Comparison of ENCODE assay signal across 8 mouse cellular contexts in the genomic region with DNA sequence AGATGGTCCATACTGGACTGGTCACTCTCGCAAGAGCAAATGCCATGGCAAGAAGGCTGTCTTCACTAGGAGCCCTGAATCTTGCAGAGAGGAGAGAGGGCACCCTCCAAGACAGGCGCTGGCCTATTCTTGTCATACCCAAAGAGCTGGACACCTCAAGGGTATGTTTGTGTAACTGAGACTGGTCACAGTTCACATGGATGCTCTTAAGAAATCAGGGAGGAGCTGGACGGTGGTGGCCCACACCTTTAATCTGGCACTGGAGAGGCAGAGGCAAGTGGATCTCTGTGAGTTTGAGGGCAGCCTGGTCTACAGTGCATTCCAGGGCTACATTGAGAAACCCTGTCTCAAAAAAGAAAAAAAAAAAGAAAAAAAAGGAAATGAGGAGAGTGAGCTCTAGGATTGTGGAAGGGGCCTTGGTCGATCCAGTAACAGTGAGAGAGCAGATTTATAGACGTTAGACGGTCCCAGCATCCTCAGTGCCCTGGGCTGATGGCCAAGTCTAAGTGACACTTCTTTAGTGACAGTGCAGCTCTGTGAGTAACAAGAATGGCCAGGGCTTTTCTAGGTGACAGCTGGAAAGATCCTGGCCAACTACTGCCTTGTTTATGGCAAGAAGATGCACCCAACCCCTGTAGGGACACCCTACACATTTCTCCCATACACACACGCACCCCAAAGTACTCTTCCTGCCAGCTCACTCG. TPM values are rescaled to one million over a fixed set of nuclear protein-coding genes. Genes with fewer than 3 reads are reported as not detected.
A peak's percentile ranks its signal among the peaks of the same experiment; 100 is the strongest.
DNase-seq lines count a peak whose midpoint lies in the region; ATAC-seq and TF ChIP-seq lines count a peak whose summit lies in the region.

No protein-coding gene starts in this region.

- no peak for ATAC-seq in kidney, embryonic 14.5 days (ENCODE audit: low FRiP score, low TSS enrichment)
- no peak for ATAC-seq in heart, embryonic 16.5 days (replicated peaks; ENCODE audit: extremely low read depth, insufficient read depth, low FRiP score)
- ATAC-seq in liver, embryonic 14.5 days (ENCODE audit: insufficient read depth), result no peak
- no peak for ATAC-seq in stomach, postnatal 0 days (ENCODE audit: low FRiP score, low TSS enrichment)

- H3K27me3 ChIP-seq in kidney, embryonic 14.5 days (ENCODE audit: control insufficient read depth, insufficient read depth, low read length), result no peaks in the 10 kb centered on the region
- no peaks in the 10 kb centered on the region for H3K27me3 ChIP-seq in heart, embryonic 16.5 days (ENCODE audit: control insufficient read depth, insufficient read depth, low read length)
- no peaks in the 10 kb centered on the region for H3K27me3 ChIP-seq in liver, embryonic 14.5 days (ENCODE audit: control insufficient read depth, insufficient read depth, low read length)
- no peaks in the 10 kb centered on the region for H3K27me3 ChIP-seq in stomach, postnatal 0 days (ENCODE audit: control insufficient read depth, insufficient read depth, low read length)

- no peak for TF ChIP-seq CTCF in liver, embryonic 14.5 days (IDR thresholded peaks at IDR 0.05; ENCODE audit: low read depth)
- TF ChIP-seq CTCF in stomach, postnatal 0 days (IDR thresholded peaks at IDR 0.05; ENCODE audit: low read depth), result no peak

- H3K4me3 ChIP-seq in kidney, embryonic 14.5 days (ENCODE audit: low read length), result peak overlapping the region; percentile 76
- H3K4me3 ChIP-seq in heart, embryonic 16.5 days (ENCODE audit: low read length), result peak overlapping the region; percentile 92
- H3K4me3 ChIP-seq in liver, embryonic 14.5 days (ENCODE audit: insufficient read depth in 1 of 2, low read depth in 2 of 2, low read length in 2 of 2), result peak overlapping the region; percentile 94 to 98
- H3K4me3 ChIP-seq in stomach, postnatal 0 days (ENCODE audit: low read depth, low read length), result peak overlapping the region; percentile 87

- no peak for DNase-seq in kidney, adult 8-10 months
- peak; percentile 63 for DNase-seq in adrenal gland, postnatal 10 days
- DNase-seq in liver, embryonic 14.5 days (ENCODE audit: low read depth in 3 of 3, low spot score in 3 of 3), result no peak
- DNase-seq in stomach, postnatal 0 days (ENCODE audit: low spot score), result no peak
- no peak for DNase-seq in gastrocnemius, postnatal 4 days (ENCODE audit: low spot score in 2 of 2)
- no peak for DNase-seq in layer of hippocampus, adult 8-10 months (ENCODE audit: low spot score in 2 of 2)

- WGBS in kidney, embryonic 14.5 days, result 45% methylated on average over 8 of the region's 8 CpGs
- WGBS in heart, embryonic 16.5 days, result 38% methylated on average over 8 of the region's 8 CpGs
- 33% methylated on average over 8 of the region's 8 CpGs for WGBS in liver, embryonic 14.5 days (ENCODE audit: insufficient replicate concordance)
- 39% methylated on average over 8 of the region's 8 CpGs for WGBS in stomach, postnatal 0 days

- no peaks in the 10 kb centered on the region for H3K36me3 ChIP-seq in kidney, embryonic 14.5 days (ENCODE audit: control insufficient read depth, insufficient read depth, low read length)
- H3K36me3 ChIP-seq in heart, embryonic 16.5 days (ENCODE audit: control insufficient read depth, insufficient read depth), result no peaks in the 10 kb centered on the region
- H3K36me3 ChIP-seq in liver, embryonic 14.5 days (replicated peaks; ENCODE audit: control insufficient read depth, insufficient read depth, low read depth), result peaks cover 12% of the 10 kb centered on the region
- H3K36me3 ChIP-seq in stomach, postnatal 0 days (ENCODE audit: control insufficient read depth, insufficient read depth, low read length), result no peaks in the 10 kb centered on the region

- H3K4me2 ChIP-seq in kidney, embryonic 14.5 days (replicated peaks; ENCODE audit: low read depth, low read length), result peak overlapping the region; percentile 87
- peak overlapping the region; percentile 85 for H3K4me2 ChIP-seq in heart, embryonic 16.5 days (ENCODE audit: low read depth, low read length)
- peak overlapping the region; percentile 93 for H3K4me2 ChIP-seq in liver, embryonic 14.5 days (ENCODE audit: low read depth)
- peak overlapping the region; percentile 98 for H3K4me2 ChIP-seq in stomach, postnatal 0 days (replicated peaks; ENCODE audit: low read depth)

- H3K9ac ChIP-seq in kidney, embryonic 14.5 days (ENCODE audit: low read depth, low read length), result peak overlapping the region; percentile 67; the same call in 1 of the 2 replicates
- H3K9ac ChIP-seq in heart, embryonic 16.5 days (ENCODE audit: low read length), result peak overlapping the region; percentile 85
- H3K9ac ChIP-seq in liver, embryonic 14.5 days (replicated peaks), result peak overlapping the region; percentile 94
- H3K9ac ChIP-seq in stomach, postnatal 0 days (ENCODE audit: low read length), result peak overlapping the region; percentile 82

- H3K27ac ChIP-seq in kidney, embryonic 14.5 days (ENCODE audit: low read depth, low read length), result peak overlapping the region; percentile 43; the same call in 1 of the 2 replicates
- H3K27ac ChIP-seq in heart, embryonic 16.5 days (ENCODE audit: low read length), result peak overlapping the region; percentile 82
- peak overlapping the region; percentile 92 for H3K27ac ChIP-seq in liver, embryonic 14.5 days
- peak overlapping the region; percentile 86 for H3K27ac ChIP-seq in stomach, postnatal 0 days (replicated peaks)

- H3K9me3 ChIP-seq in kidney, embryonic 14.5 days (ENCODE audit: control insufficient read depth, low read length), result no peaks in the 10 kb centered on the region
- H3K9me3 ChIP-seq in heart, embryonic 16.5 days (replicated peaks; ENCODE audit: control insufficient read depth, low read length), result no peaks in the 10 kb centered on the region
- no peaks in the 10 kb centered on the region for H3K9me3 ChIP-seq in liver, embryonic 14.5 days (ENCODE audit: control insufficient read depth, low read length)
- H3K9me3 ChIP-seq in stomach, postnatal 0 days (ENCODE audit: control insufficient read depth, low read length), result no peaks in the 10 kb centered on the region

- TF ChIP-seq EP300 in liver, embryonic 14.5 days (IDR thresholded peaks at IDR 0.05; ENCODE audit: low read depth), result no peak
- no peak for TF ChIP-seq EP300 in stomach, postnatal 0 days (optimal IDR thresholded peaks at IDR 0.05)

- peaks cover 37% of the 10 kb centered on the region for H3K4me1 ChIP-seq in kidney, embryonic 14.5 days (ENCODE audit: control insufficient read depth, insufficient read depth, low read length)
- peaks cover 26% of the 10 kb centered on the region for H3K4me1 ChIP-seq in heart, embryonic 16.5 days (ENCODE audit: control insufficient read depth, insufficient read depth, low read length)
- peaks cover 40 to 55% of the 10 kb centered on the region in 2 experiments for H3K4me1 ChIP-seq in liver, embryonic 14.5 days (replicated peaks; ENCODE audit: control insufficient read depth in 2 of 2, insufficient read depth in 2 of 2, low read length in 1 of 2)
- peaks cover 17% of the 10 kb centered on the region for H3K4me1 ChIP-seq in stomach, postnatal 0 days (replicated peaks; ENCODE audit: control insufficient read depth, insufficient read depth)

RNA-seq across cellular contexts. Expression of gene Cyb5r3, which starts 1.3 kb away (rescaled TPM):
- 144 and 175 TPM in 2 replicates for polyA plus RNA-seq in kidney, embryonic 14.5 days (2014; fragmentation: Nextera tagmentation; extraction: Ambion mirVana)
- 100 to 1,000 TPM; 176 to 199 TPM for total RNA-seq in adrenal gland, postnatal 10 days (2021)
- 146 and 155 TPM in 2 replicates for polyA plus RNA-seq in heart, embryonic 16.5 days (2015; fragmentation: Nextera tagmentation; extraction: Ambion mirVana)
- polyA plus RNA-seq in liver, embryonic 14.5 days (2012; rRNA removed), result 88.8 and 94.0 TPM in 2 replicates
- 103 and 109 TPM in 2 replicates for polyA plus RNA-seq in liver, embryonic 14.5 days (2014; fragmentation: Nextera tagmentation; extraction: Ambion mirVana)
- polyA plus RNA-seq in stomach, postnatal 0 days (2015; fragmentation: Nextera tagmentation; extraction: Ambion mirVana), result 117 and 145 TPM in 2 replicates
- total RNA-seq in gastrocnemius, postnatal 4 days (2021), result 100 to 1,000 TPM; 171 TPM
- total RNA-seq in layer of hippocampus, adult 8-10 months (2022), result 10 to 100 TPM; 70.0 to 98.9 (median 81.6) TPM

RNA-seq across cellular contexts. Expression of gene Poldip3, which starts 21.9 kb away (rescaled TPM):
- polyA plus RNA-seq in kidney, embryonic 14.5 days (2014; fragmentation: Nextera tagmentation; extraction: Ambion mirVana), result 117 and 173 TPM in 2 replicates
- 10 to 100 TPM; 85.1 to 90.9 TPM for total RNA-seq in adrenal gland, postnatal 10 days (2021)
- polyA plus RNA-seq in heart, embryonic 16.5 days (2015; fragmentation: Nextera tagmentation; extraction: Ambion mirVana), result 75.9 and 79.0 TPM in 2 replicates
- 22.8 and 25.1 TPM in 2 replicates for polyA plus RNA-seq in liver, embryonic 14.5 days (2012; rRNA removed)
- polyA plus RNA-seq in liver, embryonic 14.5 days (2014; fragmentation: Nextera tagmentation; extraction: Ambion mirVana), result 49.4 and 58.5 TPM in 2 replicates
- polyA plus RNA-seq in stomach, postnatal 0 days (2015; fragmentation: Nextera tagmentation; extraction: Ambion mirVana), result 56.3 and 58.7 TPM in 2 replicates
- 10 to 100 TPM; 62.8 to 67.3 TPM for total RNA-seq in gastrocnemius, postnatal 4 days (2021)
- total RNA-seq in layer of hippocampus, adult 8-10 months (2022), result 10 to 100 TPM; 84.5 to 94.7 (median 92.1) TPM

RNA-seq across cellular contexts. Expression of gene Rrp7a, which starts 48.5 kb away (rescaled TPM):
- 50.2 and 50.4 TPM in 2 replicates for polyA plus RNA-seq in kidney, embryonic 14.5 days (2014; fragmentation: Nextera tagmentation; extraction: Ambion mirVana)
- total RNA-seq in adrenal gland, postnatal 10 days (2021), result 10 to 100 TPM; 75.1 to 75.6 TPM
- polyA plus RNA-seq in heart, embryonic 16.5 days (2015; fragmentation: Nextera tagmentation; extraction: Ambion mirVana), result 43.3 and 47.3 TPM in 2 replicates
- polyA plus RNA-seq in liver, embryonic 14.5 days (2012; rRNA removed), result 16.0 and 23.9 TPM in 2 replicates
- polyA plus RNA-seq in liver, embryonic 14.5 days (2014; fragmentation: Nextera tagmentation; extraction: Ambion mirVana), result 21.2 and 22.3 TPM in 2 replicates
- polyA plus RNA-seq in stomach, postnatal 0 days (2015; fragmentation: Nextera tagmentation; extraction: Ambion mirVana), result 39.9 and 44.8 TPM in 2 replicates
- 10 to 100 TPM; 50.3 to 53.5 TPM for total RNA-seq in gastrocnemius, postnatal 4 days (2021)
- 100 to 1,000 TPM; 126 to 141 (median 133) TPM for total RNA-seq in layer of hippocampus, adult 8-10 months (2022)
